Mouse (Mus musculus) midbrain, embryonic 15.5 days (tissue): ENCODE measurements around the gene Tbpl1. TPM values are rescaled to one million over a fixed set of nuclear protein-coding genes. Genes with fewer than 3 reads are reported as not detected.

Experiments
- ATAC-seq: fragments of 200-750 bp; cut with Nextera tagmentation; replicated peaks from 2 replicates; pipeline ENCODE4 v1.8.0; 2017; ENCODE audit warnings: moderate TSS enrichment
- H3K27ac ChIP-seq: fragments of 300-500 bp; sonication (generic); 2 replicates; pipeline ENCODE4 v1.5.1; 2015; ENCODE audit warnings: mild to moderate bottlenecking, inconsistent platforms
- H3K27me3 ChIP-seq: fragments of 300-500 bp; sonication (generic); replicated peaks from 2 replicates; pipeline ENCODE4 v1.6.1; 2015; ENCODE audit warnings: inconsistent platforms
- H3K36me3 ChIP-seq: fragments of 300-500 bp; sonication (generic); replicated peaks from 2 replicates; pipeline ENCODE4 v1.6.1; 2015; ENCODE audit warnings: inconsistent platforms
- H3K4me1 ChIP-seq: fragments of 300-500 bp; sonication (generic); 2 replicates; pipeline ENCODE4 v1.6.1; 2015; ENCODE audit warnings: inconsistent platforms
- H3K4me2 ChIP-seq: fragments of 300-500 bp; sonication (generic); 2 replicates; pipeline ENCODE4 v1.6.1; 2015; ENCODE audit warnings: inconsistent platforms, mild to moderate bottlenecking, moderate library complexity
- H3K4me3 ChIP-seq: fragments of 300-500 bp; sonication (generic); 2 replicates; pipeline ENCODE4 v1.5.1; 2015; ENCODE audit warnings: mild to moderate bottlenecking, inconsistent platforms
- H3K9ac ChIP-seq: fragments of 300-500 bp; sonication (generic); 2 replicates; pipeline ENCODE4 v1.6.1; 2015; ENCODE audit warnings: mild to moderate bottlenecking, inconsistent platforms
- H3K9me3 ChIP-seq: fragments of 300-500 bp; sonication (generic); 2 replicates; pipeline ENCODE4 v1.6.1; 2016; ENCODE audit warnings: inconsistent platforms
- WGBS: fragments of 180-500 bp; shearing (Covaris S2); methylation state at CpG from one replicate; pipeline ENCODE4 v1.1.7; 2015; ENCODE audit warnings: mixed read lengths; 5-methylcytosine and 5-hydroxymethylcytosine counted together
- polyA plus RNA-seq: library from polyadenylated mRNA; unstranded; fragments of >200 nt; fragmentation: Nextera tagmentation; extraction: Ambion mirVana; gene quantifications from 2 replicates; pipeline ENCODE4 v1.2.1, GENCODE M21; 2015

Gene Tbpl1
- polyA plus RNA-seq, 1 experiment from 2014 or later: 91.0 TPM

- Histone ChIP-seq H3K27ac (no peak overlapping the region), H3K4me1 (no peaks in the 10 kb centered on the region), H3K4me3 (no peak overlapping the region), H3K9me3 (no peaks in the 10 kb centered on the region), H3K9ac (no peak overlapping the region), H3K4me2 (no peak overlapping the region), H3K36me3 (peaks cover 4% of the 10 kb centered on the region; the same call in 1 of the 2 replicates), H3K27me3 (no peaks in the 10 kb centered on the region)
- no peak for ATAC-seq
- 82% methylated on average over 12 of the region's 12 CpGs for WGBS
Measured at GRCm38 (mm10) chr10:22701485-22702315, 30.0 kb downstream of the Tbpl1 start.

- no peaks in the 10 kb centered on the region for H3K36me3 ChIP-seq
- H3K4me1 ChIP-seq: no peaks in the 10 kb centered on the region
- H3K4me2 ChIP-seq: no peak overlapping the region
- no peak for ATAC-seq
- 88% methylated on average over 9 of the region's 9 CpGs for WGBS
- no peaks in the 10 kb centered on the region for H3K9me3 ChIP-seq
- no peak overlapping the region for H3K9ac ChIP-seq
- H3K27me3 ChIP-seq: no peaks in the 10 kb centered on the region
- no peak overlapping the region for H3K27ac ChIP-seq
- H3K4me3 ChIP-seq: no peak overlapping the region
Measured at GRCm38 (mm10) chr10:22700773-22701172, 31.0 kb downstream of the Tbpl1 start.

- 0 out of 2 replicates have a peak, but pooled peaks have one; percentile 16 for ATAC-seq
- Histone ChIP-seq H3K4me1 (no peaks in the 10 kb centered on the region), H3K27ac (no peak overlapping the region), H3K9ac (no peak overlapping the region), H3K9me3 (no peaks in the 10 kb centered on the region), H3K4me3 (no peak overlapping the region), H3K27me3 (no peaks in the 10 kb centered on the region), H3K4me2 (no peak overlapping the region), H3K36me3 (no peaks in the 10 kb centered on the region)
- WGBS: 80% methylated on average over 19 of the region's 19 CpGs
Measured at GRCm38 (mm10) chr10:22699487-22700335, 32.0 kb downstream of the Tbpl1 start.

- no peak overlapping the region for H3K4me2 ChIP-seq
- no peak overlapping the region for H3K4me3 ChIP-seq
- ATAC-seq: no peak
- H3K27ac ChIP-seq: no peak overlapping the region
- H3K4me1 ChIP-seq: no peaks in the 10 kb centered on the region
- H3K36me3 ChIP-seq: no peaks in the 10 kb centered on the region
- 93% methylated on average over 9 of the region's 9 CpGs for WGBS
- H3K9ac ChIP-seq: no peak overlapping the region
- H3K27me3 ChIP-seq: no peaks in the 10 kb centered on the region
- no peaks in the 10 kb centered on the region for H3K9me3 ChIP-seq
Measured at GRCm38 (mm10) chr10:22698158-22698953, 33.4 kb downstream of the Tbpl1 start.

- H3K27me3 ChIP-seq: no peaks in the 10 kb centered on the region
- no peaks in the 10 kb centered on the region for H3K9me3 ChIP-seq
- no peak overlapping the region for H3K27ac ChIP-seq
- WGBS: 88% methylated on average over 7 of the region's 7 CpGs
- no peaks in the 10 kb centered on the region for H3K36me3 ChIP-seq
- no peaks in the 10 kb centered on the region for H3K4me1 ChIP-seq
- H3K4me3 ChIP-seq: no peak overlapping the region
- no peak overlapping the region for H3K4me2 ChIP-seq
- no peak for ATAC-seq
- no peak overlapping the region for H3K9ac ChIP-seq
Measured at GRCm38 (mm10) chr10:22696864-22697263, 34.9 kb downstream of the Tbpl1 start.

GRCm38 (mm10) chr10:22696236-22696635, 35.5 kb downstream of the Tbpl1 start:
- H3K27me3 ChIP-seq: no peaks in the 10 kb centered on the region

GRCm38 (mm10) chr10:22675848-22676630, 55.7 kb downstream of the Tbpl1 start:
- ATAC-seq: no peak
- no peak overlapping the region for H3K4me2 ChIP-seq
- H3K4me1 ChIP-seq: no peaks in the 10 kb centered on the region
- 68% methylated on average over 13 of the region's 13 CpGs for WGBS
- H3K9me3 ChIP-seq: no peaks in the 10 kb centered on the region
- H3K4me3 ChIP-seq: no peak overlapping the region
- no peak overlapping the region for H3K9ac ChIP-seq
- H3K27ac ChIP-seq: no peak overlapping the region
- H3K36me3 ChIP-seq: no peaks in the 10 kb centered on the region
- H3K27me3 ChIP-seq: no peaks in the 10 kb centered on the region

More at GRCm38 (mm10) chr10:22696236-22696635, 35.5 kb downstream of the Tbpl1 start:
- H3K27ac ChIP-seq: no peak overlapping the region
- H3K4me1 ChIP-seq: no peaks in the 10 kb centered on the region
- no peak overlapping the region for H3K9ac ChIP-seq
- WGBS: 95% methylated on average over 9 of the region's 9 CpGs
- H3K36me3 ChIP-seq: no peaks in the 10 kb centered on the region
- no peak overlapping the region for H3K4me3 ChIP-seq
- H3K4me2 ChIP-seq: no peak overlapping the region
- no peak for ATAC-seq
- no peaks in the 10 kb centered on the region for H3K9me3 ChIP-seq

- H3K9ac ChIP-seq: no peak overlapping the region
- no peak for ATAC-seq
- WGBS: 91% methylated on average over 8 of the region's 8 CpGs
- H3K27me3 ChIP-seq: no peaks in the 10 kb centered on the region
- H3K4me2 ChIP-seq: no peak overlapping the region
- H3K4me3 ChIP-seq: no peak overlapping the region
- no peaks in the 10 kb centered on the region for H3K4me1 ChIP-seq
- H3K9me3 ChIP-seq: no peaks in the 10 kb centered on the region
- no peaks in the 10 kb centered on the region for H3K36me3 ChIP-seq
- H3K27ac ChIP-seq: no peak overlapping the region
Measured at GRCm38 (mm10) chr10:22674176-22674575, 57.6 kb downstream of the Tbpl1 start.

GRCm38 (mm10) chr10:22668509-22668908, 63.2 kb downstream of the Tbpl1 start:
- WGBS: 95% methylated on average over 13 of the region's 13 CpGs

GRCm38 (mm10) chr10:22660286-22661000, 71.3 kb downstream of the Tbpl1 start:
- H3K27ac ChIP-seq: no peak overlapping the region
- H3K4me2 ChIP-seq: no peak overlapping the region
- H3K36me3 ChIP-seq: no peaks in the 10 kb centered on the region
- H3K4me1 ChIP-seq: peaks cover 9% of the 10 kb centered on the region
- no peaks in the 10 kb centered on the region for H3K9me3 ChIP-seq
- H3K9ac ChIP-seq: no peak overlapping the region
- H3K27me3 ChIP-seq: no peaks in the 10 kb centered on the region
- 94% methylated on average over 5 of the region's 5 CpGs for WGBS
- ATAC-seq: no peak
- H3K4me3 ChIP-seq: no peak overlapping the region

More at GRCm38 (mm10) chr10:22668509-22668908, 63.2 kb downstream of the Tbpl1 start:
- Histone ChIP-seq H3K4me1 (no peaks in the 10 kb centered on the region), H3K36me3 (no peaks in the 10 kb centered on the region), H3K4me3 (no peak overlapping the region), H3K9me3 (no peaks in the 10 kb centered on the region), H3K9ac (no peak overlapping the region), H3K27ac (no peak overlapping the region), H3K4me2 (no peak overlapping the region), H3K27me3 (no peaks in the 10 kb centered on the region)
- ATAC-seq: no peak

GRCm38 (mm10) chr10:22659386-22659725, 72.4 kb downstream of the Tbpl1 start:
- ATAC-seq: no peak
- Histone ChIP-seq H3K27ac (peak overlapping the region; percentile 54), H3K27me3 (no peaks in the 10 kb centered on the region), H3K9me3 (no peaks in the 10 kb centered on the region), H3K4me3 (no peak overlapping the region), H3K4me1 (peaks cover 9% of the 10 kb centered on the region), H3K9ac (no peak overlapping the region), H3K36me3 (no peaks in the 10 kb centered on the region), H3K4me2 (no peak overlapping the region)
- WGBS: 63% methylated on average over 10 of the region's 10 CpGs
